17 mouse cellular contexts compared by ENCODE assay signal in genomic region chr15:67345179-67346148, GRCm38 (mm10).
DNase-seq lines count a peak whose midpoint lies in the region; ATAC-seq lines count a peak whose summit lies in the region.
"Had no signal": no experiment of that assay in that cellular context is flagged by ENCODE, and none has a peak within 500 bp of the region (broad histone marks: within the 10 kb centered on the region; RNA-seq: fewer than 3 reads in every experiment).

No protein-coding gene starts in this region.

- H3K4me2 ChIP-seq in neural tube, embryonic 15.5 days = no peak overlapping the region
- H3K4me2 ChIP-seq: forebrain, embryonic 15.5 days; heart, embryonic 13.5 days; hindbrain, embryonic 15.5 days; limb, embryonic 15.5 days had no signal

- H3K27ac ChIP-seq in neural tube, embryonic 15.5 days (replicated peaks) = no peak overlapping the region
- H3K27ac ChIP-seq: forebrain, embryonic 15.5 days; gastrocnemius, adult 2 months; heart, embryonic 13.5 days; hindbrain, embryonic 15.5 days; limb, embryonic 15.5 days had no signal

- peak; percentile 5 for DNase-seq in gastrocnemius, postnatal 10 days
- DNase-seq in gastrocnemius, postnatal 25 days = no peak
- peak; percentile 17 for DNase-seq in lung, postnatal 25 days (ENCODE audit: low spot score)
- no peak for DNase-seq in lung, postnatal 14 days
- peak; percentile 51 for DNase-seq in naive thymus-derived CD4-positive, alpha-beta T cell, adult 2 months (ENCODE audit: low read depth)
- DNase-seq in MN1 (ENCODE audit: low spot score) = no peak
- DNase-seq: cerebellum, adult 11-12 months; gastrocnemius, adult 2 months; kidney, adult 8-10 months; thymus, postnatal 14 days had no signal

- H3K4me1 ChIP-seq in neural tube, embryonic 15.5 days = no peaks in the 10 kb centered on the region
- H3K4me1 ChIP-seq: forebrain, embryonic 15.5 days; hindbrain, embryonic 15.5 days; limb, embryonic 15.5 days had no signal

- H3K36me3 ChIP-seq in neural tube, embryonic 15.5 days = no peaks in the 10 kb centered on the region
- H3K36me3 ChIP-seq: forebrain, embryonic 15.5 days; heart, embryonic 13.5 days; hindbrain, embryonic 15.5 days; limb, embryonic 15.5 days had no signal

- H3K9ac ChIP-seq in neural tube, embryonic 15.5 days (replicated peaks) = no peak overlapping the region
- H3K9ac ChIP-seq: forebrain, embryonic 15.5 days; heart, embryonic 13.5 days; hindbrain, embryonic 15.5 days; limb, embryonic 15.5 days had no signal

- H3K9me3 ChIP-seq in neural tube, embryonic 15.5 days (replicated peaks) = no peaks in the 10 kb centered on the region
- H3K9me3 ChIP-seq: forebrain, embryonic 15.5 days; heart, embryonic 13.5 days; hindbrain, embryonic 15.5 days; limb, embryonic 15.5 days had no signal

- 89% methylated on average over 7 of the region's 7 CpGs for WGBS in neural tube, embryonic 15.5 days

- peak; percentile 97 for ATAC-seq in common myeloid progenitor, adult 5-6 weeks (replicated peaks; ENCODE audit: low read depth, poor library complexity, severe bottlenecking)
- no peak for ATAC-seq in neural tube, embryonic 15.5 days (ENCODE audit: low FRiP score)
- ATAC-seq: forebrain, embryonic 15.5 days had no signal

- no peaks in the 10 kb centered on the region for H3K27me3 ChIP-seq in neural tube, embryonic 15.5 days (replicated peaks)
- H3K27me3 ChIP-seq: forebrain, embryonic 15.5 days; heart, embryonic 13.5 days; hindbrain, embryonic 15.5 days; limb, embryonic 15.5 days had no signal

- H3K4me3 ChIP-seq in neural tube, embryonic 15.5 days (replicated peaks) = no peak overlapping the region
- H3K4me3 ChIP-seq: forebrain, embryonic 15.5 days; gastrocnemius, adult 2 months; heart, embryonic 13.5 days; hindbrain, embryonic 15.5 days; limb, embryonic 15.5 days; myocyte had no signal

Comparison
In these comparisons a context has a peak if more than half of its experiments do, and no peak if none do; other contexts are left out.
1. DNase-seq: peak in gastrocnemius, postnatal 10 days (single experiment), lung, postnatal 25 days (single experiment) and naive thymus-derived CD4-positive, alpha-beta T cell, adult 2 months (single experiment); none in gastrocnemius, postnatal 25 days (single experiment), lung, postnatal 14 days (single experiment) and MN1 (single experiment).